Mouse (Mus musculus) retina, postnatal 1 day (tissue): Measurements from ENCODE around the gene Agr2.

Experiments
- DNase-seq: peaks from one replicate; pipeline ENCODE4 v3.0.0-alpha.2; 2012

Agr2 gene

DNA sequence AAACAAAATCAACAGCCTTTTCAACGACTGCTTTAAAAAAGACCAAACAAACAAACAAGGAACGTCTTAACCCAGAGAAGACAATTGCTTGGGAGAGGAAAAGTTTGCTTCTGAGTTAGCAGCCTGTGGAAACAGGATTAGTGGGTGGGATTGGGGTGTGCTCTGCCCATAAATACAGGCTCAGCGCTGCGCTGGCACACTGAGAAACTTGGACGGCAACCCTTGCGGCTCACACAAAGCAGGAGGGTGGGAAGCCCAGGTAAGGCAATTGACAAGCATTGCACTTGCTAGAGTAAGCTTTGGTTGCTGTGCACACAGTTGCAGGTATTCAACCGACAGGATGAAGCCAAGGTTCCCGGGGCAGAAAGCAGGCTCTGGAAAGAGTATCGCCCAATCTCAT is at the start of gene Agr2:
Gene Agr2, plus strand, starts transcription at position 197 of the 400 bp plus-strand sequence.
- DNase-seq = no peak

DNA sequence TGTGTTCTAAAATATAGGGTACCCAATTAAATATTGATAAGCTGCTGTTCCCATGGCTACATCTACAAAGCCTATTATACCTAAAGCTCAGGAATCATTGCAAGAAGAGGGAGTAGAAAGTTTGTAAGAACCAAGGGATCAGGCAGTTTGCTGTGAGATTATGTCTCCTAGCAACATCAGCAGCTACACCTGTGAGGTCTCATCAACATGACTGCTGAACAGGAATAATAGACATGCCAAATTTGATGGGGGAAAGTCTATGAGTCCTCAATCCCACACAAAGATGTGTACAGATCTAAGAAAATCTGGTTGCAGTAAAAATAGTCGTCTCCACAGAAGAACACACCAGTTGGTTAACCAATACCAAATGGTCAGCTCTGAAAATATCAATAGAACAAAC is 41.0 kb upstream of the Agr2 start:
- no peak for DNase-seq

DNA sequence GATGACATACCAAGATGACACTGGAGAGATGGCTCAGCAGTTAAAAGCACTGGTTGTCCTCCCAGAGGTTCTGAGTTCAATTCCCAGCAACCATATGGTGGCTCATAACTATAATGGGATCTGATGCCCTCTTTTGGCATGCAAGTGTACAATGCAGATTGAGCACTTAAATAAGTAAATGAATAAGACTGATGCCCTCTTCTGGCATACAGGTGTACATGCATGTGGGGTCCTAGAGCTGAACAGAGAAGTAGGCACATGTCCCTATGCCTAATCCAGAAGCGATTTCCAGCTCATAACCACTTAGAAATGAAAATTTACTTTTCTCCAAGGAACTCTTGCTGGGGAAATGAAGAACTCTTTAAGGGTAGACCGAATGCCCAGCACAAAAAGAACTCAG is 35.5 kb upstream of the Agr2 start:
- DNase-seq = peak; percentile 9

DNA sequence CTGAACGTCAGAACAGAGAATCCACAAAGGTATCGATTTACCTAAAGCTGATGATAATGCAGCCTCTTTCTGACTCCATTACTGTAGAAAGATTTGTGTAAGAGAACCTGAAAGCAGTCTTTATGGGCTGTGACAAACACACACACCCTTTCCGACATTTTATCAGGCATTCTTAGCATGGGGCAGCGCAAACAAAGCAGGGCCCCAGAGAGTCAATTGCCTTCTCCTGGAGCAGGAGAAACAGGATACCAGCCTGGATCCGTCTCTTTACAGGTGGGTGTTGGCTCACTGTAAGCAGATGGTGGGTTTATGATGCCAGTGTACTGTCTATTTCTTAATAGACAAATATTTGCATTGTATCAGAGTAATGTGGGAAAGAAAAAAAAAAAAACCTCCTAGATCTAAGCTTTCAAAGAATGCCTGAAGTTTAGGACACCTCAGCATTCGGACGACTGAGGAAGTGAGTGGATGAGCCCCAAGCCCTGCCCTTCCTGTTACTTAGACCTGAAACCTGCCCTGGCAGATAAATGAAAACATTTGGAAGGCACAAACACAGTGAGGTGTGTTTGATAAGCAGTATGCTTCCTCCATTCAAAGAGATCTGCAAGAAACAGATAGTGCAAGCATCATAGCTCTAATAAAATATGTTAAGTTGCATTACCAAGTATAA is 26.5 kb upstream of the Agr2 start:
- no peak for DNase-seq

DNA sequence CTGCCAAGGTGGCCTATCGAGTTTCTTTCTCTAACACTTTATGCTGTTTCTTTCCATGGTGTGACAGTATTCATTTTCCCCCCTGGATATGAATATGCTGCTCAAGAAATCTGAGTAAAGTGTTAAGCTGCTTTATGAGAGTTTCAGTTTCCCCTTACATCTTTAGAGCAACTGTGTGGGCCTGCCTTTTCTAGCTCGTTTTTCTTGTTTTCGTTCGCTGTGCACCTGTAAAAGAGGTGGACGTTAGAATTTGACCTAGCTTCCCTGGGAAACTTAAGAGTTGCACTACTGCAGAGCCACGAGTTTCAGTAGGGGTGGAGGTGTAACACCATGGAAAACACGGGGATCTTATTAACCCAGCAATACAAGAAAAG is 26.0 kb upstream of the Agr2 start:
- DNase-seq = no peak

DNA sequence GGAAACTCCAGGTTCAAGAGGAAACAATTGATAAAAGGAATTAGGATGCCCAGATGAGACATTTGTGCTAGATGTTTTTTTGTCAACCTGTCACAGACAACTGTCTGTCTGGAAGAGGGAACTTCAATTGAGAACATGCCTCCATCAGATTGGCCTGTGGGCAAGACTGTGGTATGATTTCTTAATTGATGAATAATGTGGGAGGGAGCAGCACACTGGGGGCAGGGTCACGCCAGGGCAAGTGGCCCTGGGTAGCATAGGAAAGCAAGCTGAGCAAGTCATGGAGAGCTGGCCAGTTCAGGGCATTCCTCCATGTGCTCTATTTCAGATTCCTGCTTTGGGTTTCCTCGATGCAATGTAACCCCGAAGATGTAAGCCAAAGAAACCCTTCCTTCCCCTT is 16.8 kb upstream of the Agr2 start:
- DNase-seq = no peak

DNA sequence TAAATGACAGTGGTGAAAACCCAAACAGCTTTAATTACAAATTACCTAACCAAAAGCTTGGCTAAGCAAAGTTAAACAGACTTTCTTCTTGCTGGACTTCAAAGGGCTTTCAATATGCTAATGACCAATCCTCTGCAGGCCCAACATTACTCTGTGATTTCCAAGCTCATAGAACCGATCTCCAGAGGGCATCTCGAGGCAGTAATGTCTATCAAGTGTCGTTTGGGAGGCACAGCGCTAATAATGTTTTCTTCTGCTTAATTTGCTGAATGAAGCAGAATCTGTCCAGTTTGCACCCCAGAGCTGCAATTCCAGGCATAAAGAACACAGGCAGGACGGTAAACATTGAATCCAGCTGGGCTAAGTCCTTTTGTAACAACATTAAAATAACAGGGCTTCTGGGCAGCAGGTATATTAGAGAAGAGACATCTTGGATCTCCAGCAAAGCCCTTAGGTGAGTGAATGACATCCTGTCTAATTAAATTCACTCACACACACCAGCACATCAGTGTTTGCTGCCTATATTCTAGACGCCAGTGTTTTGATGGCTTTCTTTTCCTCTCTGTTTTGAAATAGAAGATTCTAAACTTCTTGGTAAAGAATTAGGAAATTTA is 15.0 kb upstream of the Agr2 start:
- DNase-seq = no peak

DNA sequence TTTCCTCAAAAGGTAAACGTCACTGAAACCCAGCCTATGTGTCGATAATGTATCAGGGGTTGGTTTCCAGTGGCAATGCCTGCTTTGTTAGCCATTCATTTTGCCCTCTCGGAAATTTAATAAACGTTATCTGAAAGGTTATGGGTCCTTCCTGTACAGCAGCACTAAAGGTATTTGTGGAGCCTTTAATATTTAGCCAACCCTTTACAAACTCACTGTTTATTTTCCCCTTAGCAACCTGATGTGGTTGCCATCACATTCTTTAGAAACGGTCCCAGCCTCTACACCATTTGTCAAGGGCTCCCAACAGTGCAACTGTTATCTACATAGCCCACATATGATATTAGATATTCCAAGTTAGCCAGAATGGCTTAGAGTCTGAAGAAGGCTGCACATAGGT is 13.1 kb upstream of the Agr2 start:
- no peak for DNase-seq

DNA sequence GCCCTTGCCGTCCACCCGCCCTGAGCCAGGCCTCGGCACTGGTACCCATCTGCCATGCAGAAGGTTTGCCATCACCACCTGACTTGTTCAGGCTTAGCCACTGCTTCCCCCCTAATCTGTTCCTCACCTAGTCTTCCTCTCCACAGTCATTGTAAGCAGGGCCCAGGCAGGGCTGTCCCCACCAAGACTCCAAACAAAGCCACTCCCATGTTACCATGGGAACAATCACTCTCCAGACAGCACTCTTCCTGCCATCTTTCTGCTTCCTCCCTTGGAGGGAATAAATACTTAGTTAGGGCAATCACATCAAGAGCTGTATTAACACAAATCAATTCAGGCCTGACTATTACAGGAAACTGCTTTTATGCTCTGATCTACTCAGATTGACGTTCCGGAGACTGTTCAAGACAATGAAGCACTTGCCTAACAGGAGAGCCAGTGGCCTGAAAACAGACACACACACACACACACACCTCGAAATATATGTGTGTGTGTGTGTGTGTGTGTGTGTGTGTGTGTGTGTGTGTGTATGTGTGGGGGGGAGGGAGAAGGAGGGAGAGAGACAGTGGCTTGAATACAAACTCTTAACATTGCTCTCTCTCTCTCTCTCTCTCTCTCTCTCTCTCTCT is 10.9 kb upstream of the Agr2 start:
- DNase-seq = peak; percentile 82

DNA sequence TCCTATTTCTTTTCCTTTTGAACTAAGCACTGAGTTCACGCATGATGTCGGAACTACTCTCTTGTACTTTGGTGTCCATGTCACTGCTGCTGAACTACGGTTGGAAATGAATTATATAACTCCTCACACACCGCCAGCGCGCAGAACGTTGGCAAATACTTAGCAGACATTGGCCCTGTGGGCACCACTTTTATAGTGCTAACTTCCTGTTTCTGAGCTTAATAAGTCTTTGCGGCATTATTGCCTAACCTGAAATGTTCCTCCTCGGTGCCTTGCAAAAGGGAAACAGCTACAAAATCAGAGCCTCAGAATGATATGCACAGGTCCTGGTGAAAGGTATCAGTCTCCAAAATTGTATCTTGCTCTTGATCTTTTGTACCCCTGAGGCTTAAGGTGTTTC is 9.2 kb upstream of the Agr2 start:
- DNase-seq = no peak

DNA sequence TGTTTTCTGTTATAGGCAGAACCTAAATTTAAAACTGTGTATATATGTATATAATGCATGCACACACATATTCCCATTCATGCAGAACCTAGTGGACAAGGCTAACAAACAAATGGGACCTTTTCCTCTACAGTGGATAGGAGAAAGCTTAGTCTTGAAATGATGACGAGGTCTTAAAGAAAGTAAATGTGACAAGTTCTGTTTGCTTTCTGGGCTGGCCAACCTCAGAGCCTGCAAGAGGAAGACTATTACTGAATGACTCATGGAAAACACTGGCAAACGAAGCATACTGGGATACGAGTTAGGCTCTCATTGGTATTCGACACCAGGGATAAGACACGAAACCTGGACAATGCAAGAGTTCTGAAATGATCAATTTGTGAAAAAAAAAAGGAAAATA is 8.0 kb upstream of the Agr2 start:
- DNase-seq = no peak

DNA sequence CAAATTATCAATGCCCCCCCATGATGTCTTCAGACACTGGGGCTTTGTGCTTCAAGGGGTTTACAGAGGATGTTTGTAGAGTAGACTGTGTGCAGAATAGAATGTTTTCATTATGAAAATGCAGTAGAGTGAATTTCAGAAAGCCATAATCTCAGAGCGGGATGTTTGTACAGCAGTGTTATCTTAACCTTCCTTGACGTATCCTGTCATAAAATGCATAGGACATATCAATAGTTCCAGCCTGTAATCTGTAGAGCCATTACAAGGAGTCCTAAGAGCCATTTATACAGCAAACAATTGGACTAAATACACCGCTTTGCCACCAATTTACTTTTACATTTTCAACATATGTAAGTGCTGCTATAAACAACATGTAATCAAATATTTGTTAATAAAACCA is 876 bp downstream of the Agr2 start:
- no peak for DNase-seq

DNA sequence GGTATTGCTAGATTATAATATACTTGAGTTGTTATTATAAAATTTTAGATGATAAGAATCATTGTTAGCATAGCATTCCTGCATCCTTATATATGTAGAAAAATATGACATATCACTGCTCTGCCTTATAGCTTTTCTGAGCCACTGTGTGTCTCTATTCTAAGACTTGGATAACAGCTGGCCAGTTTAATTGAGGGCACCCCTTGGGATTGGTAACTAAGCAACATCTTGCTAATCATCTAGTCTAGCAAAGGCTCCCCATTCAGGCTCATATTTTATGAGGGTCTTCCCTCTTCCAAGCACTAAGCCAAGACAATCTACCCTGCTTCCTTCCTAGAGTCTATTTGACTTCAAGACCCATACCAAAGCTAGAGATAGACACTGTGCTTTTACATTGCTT is 1.4 kb downstream of the Agr2 start:
- DNase-seq = peak; percentile 41

DNA sequence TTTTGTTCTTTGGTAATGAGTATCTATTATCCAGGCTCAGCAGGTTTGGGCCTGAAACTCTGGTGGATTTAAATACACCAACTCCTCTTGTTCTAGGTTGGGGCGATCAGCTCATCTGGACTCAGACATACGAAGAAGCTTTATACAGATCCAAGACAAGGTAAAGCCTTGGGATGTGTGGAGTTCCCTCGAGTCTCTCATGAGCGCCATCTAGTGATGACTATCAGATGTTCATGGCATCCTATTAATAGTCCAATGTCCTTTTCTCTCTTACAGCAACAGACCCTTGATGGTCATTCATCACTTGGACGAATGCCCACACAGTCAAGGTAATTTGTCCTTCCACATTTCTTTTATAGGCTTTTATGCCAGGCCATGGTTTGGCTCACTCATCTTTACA is 3.1 kb downstream of the Agr2 start:
- DNase-seq = peak; percentile 78

DNA sequence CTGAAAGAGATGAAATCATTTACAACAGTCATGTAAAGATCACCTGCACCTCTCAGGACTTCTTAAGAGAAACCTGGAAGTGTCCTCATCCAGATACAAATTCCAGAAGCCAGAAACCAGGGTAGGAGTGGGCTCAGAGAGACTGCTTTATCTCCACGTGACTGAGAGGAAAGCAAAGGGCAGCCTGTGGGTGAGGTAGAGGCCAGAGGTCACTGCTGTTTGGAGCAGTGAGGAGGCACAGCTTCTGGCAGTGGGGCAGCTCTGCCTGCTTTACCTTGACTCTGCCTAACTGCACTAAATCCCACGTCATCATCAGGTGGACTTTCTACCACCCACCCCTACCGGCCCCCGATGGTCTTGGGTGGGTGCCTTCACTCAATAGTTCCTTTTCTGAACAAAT is 12.0 kb downstream of the Agr2 start:
- no peak for DNase-seq

DNA sequence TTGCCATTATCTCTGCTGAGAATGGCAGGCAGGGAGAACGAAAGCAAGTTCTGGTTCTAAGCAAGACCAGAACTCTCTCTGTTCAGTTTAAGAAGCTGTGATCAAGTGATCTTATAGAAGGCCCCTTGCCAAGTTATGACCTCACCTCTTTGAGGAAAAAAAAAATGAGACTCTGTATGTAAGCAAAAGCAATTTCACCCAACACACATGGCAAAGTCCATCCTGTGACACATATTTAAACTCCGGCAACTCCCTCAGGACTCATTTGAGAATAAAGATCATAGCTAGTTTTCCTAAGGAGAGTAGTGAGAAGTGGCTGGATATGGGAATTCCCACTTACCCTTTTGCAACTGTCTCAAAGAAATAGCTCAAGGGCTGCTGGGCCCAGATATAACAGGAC is 14.9 kb downstream of the Agr2 start:
- no peak for DNase-seq

DNA sequence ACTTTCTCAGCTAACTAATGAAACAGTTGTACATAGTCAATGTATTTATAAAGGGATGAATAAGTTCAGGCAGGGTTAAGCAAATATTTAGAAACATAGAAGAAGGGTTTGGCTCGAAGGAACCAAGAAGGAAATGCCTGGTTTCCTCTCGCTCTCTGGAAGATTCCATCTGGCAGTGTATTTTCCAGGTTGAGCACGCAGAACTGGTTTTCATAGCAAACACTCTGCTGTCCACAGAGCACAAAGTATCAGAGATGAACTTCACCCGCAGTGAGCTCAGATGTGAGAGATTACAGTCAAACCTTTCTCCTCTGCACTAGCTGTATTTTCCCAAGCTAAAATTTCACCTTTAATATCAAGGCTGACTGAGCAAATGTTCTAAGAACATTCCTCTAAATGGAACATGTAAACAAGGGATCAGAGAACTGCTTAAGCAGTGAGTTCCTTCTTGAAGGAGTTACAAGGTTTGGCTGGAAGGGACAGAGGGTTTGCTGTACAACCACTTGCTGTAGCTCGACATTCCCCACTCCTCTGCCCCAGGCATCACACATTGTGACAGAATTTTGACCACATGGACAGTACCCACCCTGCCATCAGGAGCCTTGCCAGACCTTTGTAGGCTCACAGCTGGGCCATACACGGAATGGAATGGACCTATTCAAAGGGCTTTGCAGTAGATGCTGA is 15.8 kb downstream of the Agr2 start:
- DNase-seq = no peak

DNA sequence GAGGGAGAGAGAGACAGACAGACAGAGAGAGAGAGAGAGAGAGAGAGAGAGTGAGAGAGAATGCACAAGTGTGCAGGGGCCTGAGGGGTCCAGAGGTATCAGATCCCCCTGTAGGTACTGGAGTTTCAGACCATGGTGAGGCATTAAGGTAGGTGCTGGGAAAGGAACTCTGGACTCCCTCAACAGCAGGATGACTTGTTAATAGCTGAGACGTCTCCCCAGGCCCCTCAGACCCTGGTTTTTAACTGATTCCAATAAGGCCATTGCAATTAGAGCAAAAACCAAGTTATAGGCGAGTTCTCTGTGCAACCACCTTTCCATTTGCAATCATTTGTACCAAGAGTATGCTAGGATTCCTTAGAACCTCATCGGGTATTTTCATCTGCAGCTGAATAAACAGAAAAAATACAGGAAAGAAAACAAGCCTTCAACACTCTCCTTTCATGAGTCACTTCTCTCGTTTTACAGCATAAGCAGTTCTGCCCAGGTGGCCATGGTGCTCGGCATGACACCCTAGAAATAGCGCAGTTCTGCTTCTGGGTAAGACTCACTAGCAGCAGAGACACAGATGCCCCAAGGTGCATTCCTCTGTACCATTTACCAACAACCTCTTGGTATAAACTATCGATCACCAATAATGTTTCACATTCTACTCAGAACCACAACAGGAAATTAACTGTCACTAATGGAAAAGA is 20.7 kb downstream of the Agr2 start:
- no peak for DNase-seq

DNA sequence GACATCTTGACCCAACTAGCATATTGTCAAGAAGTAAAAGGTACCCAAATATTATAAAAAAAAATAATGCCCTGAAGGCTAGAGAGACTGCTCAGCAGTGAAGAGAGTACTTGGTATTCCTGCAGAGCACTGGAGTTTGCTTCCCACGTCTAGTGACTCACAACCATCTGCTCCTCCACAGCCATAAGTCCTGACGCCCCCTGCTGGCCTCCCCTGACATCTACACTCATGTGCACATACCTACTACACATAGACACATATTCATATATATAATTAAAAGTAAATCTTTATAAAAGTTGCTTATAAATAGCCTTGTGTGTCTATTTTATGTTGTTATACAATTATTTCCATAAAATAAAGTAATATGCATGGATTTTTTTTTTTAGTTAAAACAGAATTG is 25.1 kb downstream of the Agr2 start:
- no peak for DNase-seq

DNA sequence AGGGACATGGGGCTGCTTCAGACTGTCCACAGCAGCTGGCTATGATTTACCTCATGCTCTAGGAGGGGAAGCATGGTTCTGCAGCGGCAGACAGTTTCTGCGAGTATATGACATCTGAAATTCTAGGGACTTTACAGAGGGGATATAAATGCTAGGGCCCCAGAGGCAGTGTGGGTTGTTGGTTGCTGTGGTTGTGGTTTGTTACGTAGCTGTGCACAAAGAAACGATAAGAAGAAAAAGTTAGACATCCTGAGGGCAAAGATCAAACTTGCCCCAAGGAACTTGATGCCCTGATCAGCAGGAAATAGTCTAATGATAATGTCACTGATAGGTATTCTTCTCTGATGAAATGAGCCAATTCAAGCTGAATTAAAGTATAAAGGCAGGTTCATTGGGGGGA is 26.9 kb downstream of the Agr2 start:
- no peak for DNase-seq

DNA sequence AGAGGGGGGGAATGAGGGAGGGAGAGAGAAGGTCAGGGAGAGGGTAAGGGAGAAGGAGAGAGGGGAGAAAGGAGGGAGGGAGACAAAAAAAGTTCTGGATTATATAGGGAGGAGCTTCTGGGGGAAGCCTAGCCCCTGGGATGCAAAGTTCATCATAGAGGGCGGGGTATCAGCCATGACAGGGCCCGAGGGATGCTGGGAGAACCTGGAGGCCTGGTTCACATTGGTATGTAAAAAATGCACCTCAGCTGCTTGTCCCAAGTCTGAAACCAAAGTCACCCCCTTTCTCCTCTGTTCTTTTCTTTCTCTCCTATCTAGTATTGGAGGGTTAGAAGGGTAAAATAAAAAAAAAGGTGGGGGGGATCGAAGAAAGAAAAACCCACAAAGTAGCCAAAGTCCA is 27.4 kb downstream of the Agr2 start:
- no peak for DNase-seq

DNA sequence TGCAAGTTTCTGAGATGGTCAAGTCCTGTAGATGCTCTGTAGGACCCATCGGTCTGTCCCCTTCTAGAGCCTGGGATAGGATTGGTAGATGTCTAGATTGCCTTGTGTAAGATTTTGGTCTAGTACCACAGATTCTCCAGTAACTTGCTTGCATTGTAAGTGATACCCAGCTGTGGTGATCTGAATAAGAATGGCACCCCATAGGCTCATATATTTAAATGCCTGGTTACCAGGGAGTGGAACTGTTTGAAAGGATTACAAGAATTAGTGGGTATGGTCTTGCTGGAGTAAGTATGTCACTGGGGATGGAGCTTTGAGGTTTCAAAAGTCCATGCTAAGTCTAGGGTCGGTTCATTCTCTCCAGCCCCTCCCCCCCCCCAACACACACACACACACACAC is 28.0 kb downstream of the Agr2 start:
- DNase-seq = no peak

DNA sequence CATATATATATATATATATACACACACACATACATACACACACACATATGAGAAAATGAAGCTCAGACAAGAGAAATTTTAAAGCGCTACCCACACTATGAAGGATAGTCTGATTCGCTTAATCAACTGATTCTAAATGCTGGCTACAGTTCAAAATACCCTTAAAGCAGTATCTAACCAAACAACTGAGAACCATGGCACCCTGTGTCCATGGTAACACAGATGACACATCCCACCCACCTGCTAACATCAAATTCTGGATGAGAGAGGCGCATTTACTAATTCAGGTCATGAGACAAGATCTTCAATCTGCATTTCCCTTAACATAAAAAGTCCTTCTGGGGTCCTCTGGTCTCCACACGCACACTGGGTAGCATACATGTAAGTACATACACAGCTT is 33.4 kb downstream of the Agr2 start:
- no peak for DNase-seq

DNA sequence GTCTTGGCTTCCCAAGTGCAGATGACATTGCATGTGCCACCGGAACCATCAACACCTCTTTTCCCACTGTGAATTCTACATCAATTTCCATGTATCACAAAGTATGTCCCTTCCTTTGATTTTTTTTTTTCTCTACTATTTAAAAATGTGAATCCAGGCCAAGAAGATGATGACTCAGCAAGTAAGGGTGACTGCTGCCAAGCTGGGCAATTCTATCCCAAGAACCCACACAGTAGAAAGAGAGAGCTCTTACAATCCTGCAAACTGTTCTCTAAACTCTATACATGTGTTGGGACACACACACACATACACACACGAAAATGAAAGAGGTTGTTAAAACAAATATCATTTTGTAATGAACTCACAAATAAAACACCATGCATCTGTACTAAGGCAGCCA is 34.5 kb downstream of the Agr2 start:
- no peak for DNase-seq
